Mouse (Mus musculus): Measurements from ENCODE around the gene Sla2. TPM values are rescaled to one million over a fixed set of nuclear protein-coding genes. Genes with fewer than 3 reads are reported as not detected.

Sla2 gene
- polyA plus RNA-seq (2012; rRNA removed; ENCODE audit: low replicate concordance), result 5.1 and 7.0 TPM in 2 replicates

GRCm38 (mm10) chr2:156887017-156887416 is at the start of gene Sla2:
Gene Sla2 (minus strand): TSS chr2:156887192.

GRCm38 (mm10) chr2:156862772-156863486 is 24.1 kb downstream of the Sla2 start, which contains the start of gene Rab5if:
Gene Rab5if (plus strand): TSS chr2:156863128.

GRCm38 (mm10) chr2:156857835-156858234 is 29.2 kb downstream of the Sla2 start, which contains the start of gene 4930518I15Rik:
Gene 4930518I15Rik (minus strand): TSS chr2:156857946.

DNA sequence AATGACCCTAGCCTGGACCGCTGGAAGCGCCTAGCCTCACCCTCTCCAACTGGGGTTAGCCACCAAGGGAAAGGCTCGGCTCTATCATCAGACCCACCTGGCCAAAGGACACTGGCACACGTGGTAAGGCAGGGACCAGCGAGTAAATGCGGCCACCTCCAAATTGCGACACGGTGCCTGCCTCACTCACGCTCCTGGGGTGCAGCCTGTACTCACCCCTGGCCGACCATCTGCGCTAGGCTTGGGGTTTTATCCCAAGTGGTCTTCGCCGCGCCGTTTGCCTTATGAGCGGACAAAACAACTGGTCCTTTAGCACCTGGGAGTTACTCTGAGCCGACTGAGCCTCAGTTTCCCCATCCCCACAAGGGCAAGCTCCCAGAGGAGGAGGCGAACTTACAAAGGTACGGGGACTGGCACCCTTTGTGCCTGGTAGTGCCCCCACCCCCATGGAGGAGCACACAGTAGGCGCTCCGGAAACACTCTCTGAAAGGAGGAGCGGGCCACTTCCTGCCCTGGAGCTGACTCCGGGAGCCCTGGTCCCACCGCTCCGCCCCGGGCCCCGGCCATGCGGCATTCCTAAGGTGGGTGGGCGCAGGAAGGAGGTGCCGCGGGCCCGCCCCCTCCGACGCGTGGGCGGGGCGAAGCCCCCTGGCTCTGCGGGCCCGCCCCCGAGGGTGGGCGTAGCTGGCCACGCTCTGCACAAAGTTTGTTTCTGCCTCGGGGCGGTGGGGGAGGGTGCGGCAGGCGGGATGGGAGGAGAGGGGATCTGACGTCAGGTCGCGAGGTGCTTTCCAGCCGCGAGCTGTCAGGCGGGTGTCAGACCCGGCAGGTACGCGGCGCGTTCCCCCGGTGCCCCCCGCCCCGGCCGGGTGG is 47.4 kb downstream of the Sla2 start, which contains the start of gene Tgif2:
Gene Tgif2, plus strand, starts transcription at position 689 of the 873 bp plus-strand sequence.

Other genes with a start within 250 kb of the Sla2 start
- 116 and 133 TPM in 2 replicates for gene Myl9, start 111.8 kb downstream of the Sla2 start, polyA plus RNA-seq (2012; rRNA removed; ENCODE audit: low replicate concordance)
- 8.1 and 12.0 TPM in 2 replicates for gene Tgif2, start 47.2 kb downstream of the Sla2 start, polyA plus RNA-seq (2012; rRNA removed; ENCODE audit: low replicate concordance)
- gene 4930518I15Rik, start 29.2 kb downstream of the Sla2 start, polyA plus RNA-seq (2012; rRNA removed; ENCODE audit: low replicate concordance), result 0.98 and 2.4 TPM in 2 replicates
- 123 and 166 TPM in 2 replicates for gene Rab5if, start 24.1 kb downstream of the Sla2 start, polyA plus RNA-seq (2012; rRNA removed; ENCODE audit: low replicate concordance)
- gene Ndrg3, start 104.9 kb upstream of the Sla2 start, polyA plus RNA-seq (2012; rRNA removed; ENCODE audit: low replicate concordance), result 49.4 and 109 TPM in 2 replicates
- 1.0 and 3.1 TPM in 2 replicates for gene Dsn1, start 120.0 kb upstream of the Sla2 start, polyA plus RNA-seq (2012; rRNA removed; ENCODE audit: low replicate concordance)
- gene Soga1, start 192.1 kb upstream of the Sla2 start, polyA plus RNA-seq (2012; rRNA removed; ENCODE audit: low replicate concordance), result 6.9 and 14.1 TPM in 2 replicates
- gene Tldc2, start 199.9 kb upstream of the Sla2 start, polyA plus RNA-seq (2012; rRNA removed; ENCODE audit: low replicate concordance), result not detected in 2 replicates
- gene Samhd1, start 248.1 kb upstream of the Sla2 start, polyA plus RNA-seq (2012; rRNA removed; ENCODE audit: low replicate concordance), result 84.2 and 84.4 TPM in 2 replicates